Mouse (Mus musculus) cerebellum, adult 11 months (tissue): Measurements from ENCODE around the gene Alox12e.
"Not testable (repeated sequence)": the region's sequence is repeated elsewhere in the genome, so short reads cannot be mapped to it uniquely, and the experiment has no call there.

Experiments used
- DNase-seq: peaks from one replicate; pipeline ENCODE4 v3.0.0; 2022

Alox12e gene

GRCm38 (mm10) chr11:70322528-70322927 lies at the start of gene Alox12e:
Alox12e (minus strand) TSS chr11:70322628.
- DNase-seq, result no peak

DNA sequence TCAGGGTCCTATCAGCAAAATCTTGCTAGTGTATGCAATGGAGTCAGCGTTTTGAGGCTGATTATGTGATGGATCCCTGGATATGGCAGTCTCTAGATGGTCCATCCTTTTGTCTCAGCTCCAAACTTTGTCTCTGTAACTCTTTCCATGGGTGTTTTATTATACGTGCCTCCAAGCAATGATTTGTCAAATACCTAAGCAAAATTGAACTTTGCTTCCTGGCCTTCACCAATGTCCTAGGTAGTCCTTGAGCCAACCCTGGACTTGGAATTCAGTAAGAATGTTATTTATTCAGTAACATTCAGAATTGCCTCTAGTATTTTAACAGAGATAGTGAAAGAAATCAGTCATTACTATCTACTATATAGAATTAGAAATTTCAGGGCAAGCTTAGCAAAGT lies 46.2 kb upstream of the Alox12e start:
- not testable (repeated sequence) for DNase-seq

GRCm38 (mm10) chr11:70367701-70368100 lies 45.3 kb upstream of the Alox12e start:
- not testable (repeated sequence) for DNase-seq

- DNase-seq, result no peak
Measured at GRCm38 (mm10) chr11:70351868-70352267, 29.4 kb upstream of the Alox12e start, which contains the start of gene Alox15. Alox15 (minus strand) TSS chr11:70352031.

GRCm38 (mm10) chr11:70348630-70349029 lies 26.2 kb upstream of the Alox12e start:
- no peak for DNase-seq

- DNase-seq, result no peak
Measured at GRCm38 (mm10) chr11:70347861-70348260, 25.4 kb upstream of the Alox12e start.

GRCm38 (mm10) chr11:70345546-70345945 lies 23.1 kb upstream of the Alox12e start:
- no peak for DNase-seq

DNA sequence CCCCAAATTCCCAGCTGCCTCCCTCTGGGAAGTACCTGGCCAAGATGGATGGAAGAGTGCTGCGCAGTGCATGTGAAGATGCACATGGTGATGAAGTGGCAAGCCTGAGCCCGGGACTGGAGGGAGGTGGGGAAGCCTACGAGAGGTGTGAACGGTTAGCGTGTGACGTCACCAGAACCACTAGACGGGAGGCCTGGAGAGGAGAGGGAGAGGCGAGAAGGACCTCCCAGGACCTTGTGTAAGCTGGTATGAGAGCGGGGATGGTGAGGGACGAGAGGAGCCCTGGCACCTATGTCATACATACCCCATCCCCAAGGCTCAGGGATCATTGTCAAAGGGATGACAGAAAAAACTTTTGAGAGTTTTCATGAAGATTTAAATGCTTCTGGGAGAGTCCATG lies 22.6 kb upstream of the Alox12e start:
- no peak for DNase-seq

GRCm38 (mm10) chr11:70339481-70339880 lies 17.1 kb upstream of the Alox12e start:
- DNase-seq, result no peak

GRCm38 (mm10) chr11:70334477-70334876 lies 12.0 kb upstream of the Alox12e start:
- DNase-seq, result no peak

GRCm38 (mm10) chr11:70324726-70325125 lies 2.3 kb upstream of the Alox12e start:
- DNase-seq, result no peak

- DNase-seq, result no peak
Measured at GRCm38 (mm10) chr11:70321664-70322063, 764 bp downstream of the Alox12e start.

DNA sequence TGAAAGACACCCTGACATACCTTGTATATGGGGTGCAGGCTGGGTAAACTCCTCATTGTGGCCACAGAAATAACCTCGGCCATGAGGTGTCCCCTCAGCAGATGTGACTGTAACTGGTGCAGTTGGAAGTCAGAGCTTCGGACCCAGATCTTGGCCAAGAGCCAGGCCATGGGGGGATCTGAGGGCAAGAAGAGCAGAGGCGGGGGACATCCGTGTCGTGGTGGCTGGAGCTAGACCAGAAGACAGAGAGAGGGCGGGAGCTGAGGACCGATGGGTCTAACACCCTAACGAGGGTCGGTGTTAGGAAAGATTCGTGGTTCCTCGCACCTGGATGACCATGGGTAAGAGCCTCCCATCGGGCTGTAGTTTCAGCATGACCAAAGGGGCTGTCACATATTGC lies 2.8 kb downstream of the Alox12e start:
- no peak for DNase-seq

DNA sequence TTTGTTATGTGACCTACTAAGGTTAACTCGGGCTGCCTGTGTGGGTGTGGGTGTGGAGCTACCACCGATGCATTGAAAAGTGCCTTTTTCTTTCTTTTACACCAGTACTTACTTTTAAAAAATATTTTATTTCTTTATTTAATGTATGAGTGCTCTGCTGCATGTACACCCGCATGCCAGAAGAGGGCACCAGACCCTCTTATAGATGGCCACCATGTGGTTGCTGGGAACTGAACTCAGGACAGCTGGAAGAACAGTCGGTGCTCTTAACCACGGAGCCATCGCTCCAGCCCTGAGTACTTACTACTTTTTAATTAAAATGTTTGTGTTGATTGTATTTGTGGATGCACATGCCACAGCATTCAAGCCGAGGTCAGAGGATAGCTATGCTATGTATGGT lies 8.6 kb downstream of the Alox12e start:
- DNase-seq, result no peak

DNA sequence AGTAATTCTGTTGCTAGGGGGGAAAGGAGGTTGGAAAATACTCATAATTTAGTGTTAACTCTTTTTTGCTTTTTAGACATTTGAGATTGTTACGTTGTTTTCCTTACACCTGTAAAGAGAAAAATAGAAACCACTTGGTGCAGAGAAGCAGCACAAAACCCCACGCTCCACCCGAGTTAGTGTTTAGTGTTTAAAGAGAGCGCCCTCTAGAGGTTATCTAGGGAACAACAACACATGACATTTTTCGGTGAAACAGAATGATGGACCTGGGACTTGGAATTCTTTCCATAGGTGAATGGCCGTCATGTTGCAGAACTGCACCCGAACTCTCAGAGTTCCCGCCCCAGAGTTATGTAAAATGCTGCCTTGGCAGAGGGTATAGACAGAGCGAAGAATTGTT lies 13.1 kb downstream of the Alox12e start:
- peak; percentile 44 for DNase-seq

DNA sequence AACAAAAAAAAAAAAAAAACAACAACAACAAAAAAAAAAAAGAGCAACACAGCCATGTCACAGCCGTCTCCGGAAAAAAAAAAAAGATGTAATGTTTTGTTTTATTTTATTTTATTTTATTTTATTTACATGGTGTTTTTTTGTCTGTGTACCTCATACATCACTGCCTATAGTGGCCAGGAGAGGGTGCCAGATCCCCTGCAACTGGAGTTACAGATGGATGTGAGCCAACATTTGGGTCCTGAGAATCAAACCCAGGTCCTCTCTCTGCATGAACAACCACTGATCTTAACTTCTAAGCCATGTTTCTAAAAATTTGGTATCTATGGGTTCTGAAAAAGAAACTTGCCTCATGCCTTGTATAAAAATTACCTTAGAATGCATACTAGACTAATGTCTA lies 14.1 kb downstream of the Alox12e start:
- DNase-seq, result no peak

DNA sequence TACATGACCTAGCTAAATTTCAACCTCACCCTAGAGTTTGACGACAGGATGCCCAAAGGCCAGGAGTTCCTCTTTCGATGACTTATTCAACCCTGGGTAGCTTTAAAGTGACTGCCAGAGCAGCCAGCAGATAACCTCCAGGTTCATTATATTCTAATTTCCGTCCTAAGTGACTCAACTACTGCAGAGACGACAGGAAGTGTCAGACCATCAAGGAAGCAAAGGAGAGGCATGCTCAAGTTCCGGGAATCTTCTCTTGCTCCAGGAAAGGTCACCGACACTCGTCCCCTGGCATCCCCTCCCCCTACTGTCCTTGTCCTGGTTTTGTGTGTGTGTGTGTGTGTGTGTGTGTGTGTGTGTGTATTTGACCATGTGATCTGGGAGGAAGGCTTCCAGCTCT lies 16.3 kb downstream of the Alox12e start:
- no peak for DNase-seq

- DNase-seq, result no peak
Measured at GRCm38 (mm10) chr11:70302293-70302692, 20.1 kb downstream of the Alox12e start.

GRCm38 (mm10) chr11:70297836-70298454 lies 24.5 kb downstream of the Alox12e start:
- no peak for DNase-seq

DNA sequence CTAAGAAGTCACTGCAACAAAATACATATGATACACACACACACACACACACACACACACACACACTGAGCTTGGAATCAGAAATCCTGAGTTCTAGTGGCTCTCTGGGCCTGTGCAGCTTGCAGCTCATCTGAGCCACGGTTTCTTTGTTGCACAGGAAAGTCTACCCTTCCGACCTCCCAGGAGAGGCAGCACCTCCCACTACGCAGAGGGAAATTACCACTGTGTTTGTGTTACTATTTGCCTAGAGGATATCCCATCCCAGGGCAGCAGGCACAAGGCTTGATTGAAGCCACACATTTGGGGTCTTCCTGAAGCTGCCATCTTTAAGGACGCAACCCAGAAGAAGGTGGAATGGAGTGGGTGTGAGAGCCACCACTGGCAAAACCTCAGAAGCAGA lies 25.0 kb downstream of the Alox12e start:
- DNase-seq, result no peak

- DNase-seq, result no peak
Measured at GRCm38 (mm10) chr11:70293881-70294280, 28.5 kb downstream of the Alox12e start.

DNA sequence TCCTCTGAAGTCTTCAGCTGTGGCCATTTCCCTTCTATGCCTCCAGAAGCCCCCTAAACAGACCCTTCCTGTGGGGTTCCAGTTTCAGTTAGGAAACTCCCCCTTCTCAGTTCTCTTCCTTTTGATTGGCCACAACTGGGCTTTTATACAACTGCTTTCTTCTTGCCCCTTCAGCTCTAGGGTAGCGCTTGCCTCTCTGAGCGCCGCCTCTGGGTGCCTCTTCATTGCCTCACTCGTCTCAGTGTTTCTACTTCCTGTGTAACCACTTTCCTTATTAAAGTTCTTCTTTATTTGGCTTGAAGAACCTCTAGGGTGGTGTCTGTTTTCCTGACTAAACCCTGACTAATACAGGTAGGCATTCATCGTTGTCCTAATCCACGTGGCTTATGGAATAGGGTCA lies 31.2 kb downstream of the Alox12e start:
- DNase-seq, result no peak

DNA sequence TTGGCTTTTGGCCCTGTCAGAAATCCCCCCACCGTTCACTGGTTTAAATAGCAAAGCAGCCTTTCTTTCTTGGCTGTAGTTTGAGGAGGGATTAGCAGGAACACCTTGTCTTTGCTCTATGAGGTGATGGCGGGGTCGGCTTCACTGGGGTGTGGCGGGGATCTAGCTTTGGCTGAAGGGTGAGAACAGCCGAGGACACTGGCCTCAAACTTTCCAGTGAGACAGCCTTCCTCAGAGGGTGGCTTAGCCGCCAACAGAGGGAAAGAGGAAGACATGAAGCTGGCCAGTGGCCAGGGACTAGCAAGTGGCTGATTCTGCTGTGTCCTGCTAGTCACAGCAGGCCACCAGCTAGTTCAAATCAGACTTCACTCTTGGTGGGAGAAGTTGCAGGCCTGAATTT lies 33.2 kb downstream of the Alox12e start:
- no peak for DNase-seq

DNA sequence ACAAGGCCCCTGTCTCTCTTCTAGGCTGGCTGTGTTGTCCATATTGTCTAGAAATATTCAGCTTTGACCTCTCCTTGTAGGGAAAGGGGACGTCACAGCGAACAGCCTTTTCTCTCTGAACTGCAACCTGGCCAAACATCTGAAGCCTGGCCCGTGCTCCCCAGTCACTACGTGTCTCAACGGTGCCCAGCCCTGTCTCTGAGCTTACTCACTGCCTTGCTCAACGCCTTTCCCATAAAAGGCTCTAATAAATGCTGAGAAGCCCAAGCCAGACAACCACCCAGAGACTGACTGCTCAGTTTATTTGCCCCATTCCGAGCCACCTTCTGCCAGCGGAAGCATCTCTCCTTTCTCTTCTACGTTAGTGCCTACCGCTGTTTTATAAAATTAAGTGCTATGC lies 34.3 kb downstream of the Alox12e start:
- no peak for DNase-seq

GRCm38 (mm10) chr11:70285686-70286085 lies 36.7 kb downstream of the Alox12e start:
- no peak for DNase-seq
